8 mouse cellular contexts compared by ENCODE assay signal in the genomic region with DNA sequence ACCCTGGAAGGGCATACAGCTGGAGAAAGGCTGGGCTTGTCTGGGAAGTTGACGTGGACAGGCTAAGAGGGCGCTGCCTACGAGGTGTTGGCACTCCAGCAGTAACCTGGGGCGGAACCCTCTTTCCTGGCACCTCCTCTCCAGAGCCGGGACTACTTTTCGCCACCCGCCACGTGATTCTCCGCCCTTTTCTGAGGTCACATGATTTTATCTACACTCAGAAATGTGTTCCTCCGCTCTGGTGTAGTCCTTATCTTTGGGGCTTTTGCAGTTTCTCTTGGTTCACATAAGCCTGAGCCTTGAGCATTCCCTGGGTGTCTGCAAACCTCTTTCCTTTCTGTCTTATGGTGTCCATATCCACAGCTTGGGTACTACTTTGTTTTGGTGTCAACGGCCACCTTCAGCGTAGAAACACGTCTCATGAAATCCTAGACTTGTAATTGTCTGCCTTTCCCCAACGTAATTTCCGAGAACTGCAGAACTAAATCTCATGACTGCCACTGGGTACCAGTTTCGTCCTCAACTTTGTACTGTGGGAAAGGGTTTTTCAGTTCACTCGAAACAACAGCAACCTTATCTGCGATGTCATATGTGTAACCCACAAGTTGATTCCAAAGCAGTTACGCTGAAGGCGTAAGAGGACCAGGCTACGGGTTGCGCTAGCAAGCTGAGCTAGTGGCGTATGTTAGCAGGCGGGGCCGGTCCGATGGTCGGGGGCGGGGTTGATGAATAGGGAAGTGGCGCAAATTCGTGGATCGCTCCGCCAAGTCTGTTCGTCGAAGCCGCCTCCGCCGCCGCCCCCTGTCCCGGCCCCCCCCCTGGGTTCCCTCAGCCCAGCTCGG. TPM values are rescaled to one million over a fixed set of nuclear protein-coding genes. Genes with fewer than 3 reads are reported as not detected.
A peak's percentile ranks its signal among the peaks of the same experiment; 100 is the strongest.
DNase-seq lines count a peak whose midpoint lies in the region; ATAC-seq and TF ChIP-seq lines count a peak whose summit lies in the region.

A gene (plus strand): TSS at position 294 of the 842 bp plus-strand sequence.

- no peaks in the 10 kb centered on the region for H3K9me3 ChIP-seq in heart, embryonic 12.5 days (replicated peaks)
- H3K9me3 ChIP-seq in kidney, postnatal 0 days (replicated peaks; ENCODE audit: low read length), result no peaks in the 10 kb centered on the region
- no peaks in the 10 kb centered on the region for H3K9me3 ChIP-seq in liver, embryonic 11.5 days (ENCODE audit: control insufficient read depth, low read length)
- no peaks in the 10 kb centered on the region for H3K9me3 ChIP-seq in stomach, embryonic 14.5 days (ENCODE audit: control insufficient read depth, low read depth, low read length)

- WGBS in heart, embryonic 12.5 days, result under 1% methylated on average over 40 of the region's 40 CpGs
- under 1% methylated on average over 40 of the region's 40 CpGs for WGBS in kidney, postnatal 0 days
- WGBS in liver, embryonic 11.5 days, result under 1% methylated on average over 40 of the region's 40 CpGs
- under 1% methylated on average over 40 of the region's 40 CpGs for WGBS in stomach, embryonic 14.5 days

- DNase-seq in CD4-positive helper T cell, adult 2 months (ENCODE audit: low read depth, low spot score), result peak; percentile 98
- peak; percentile 93 for DNase-seq in brain, embryonic 18.5 days (ENCODE audit: low read depth, low spot score)
- peak; percentile 99 for DNase-seq in kidney, postnatal 0 days (ENCODE audit: low spot score)
- DNase-seq in liver, embryonic 11.5 days (ENCODE audit: low spot score), result peak; percentile 96
- DNase-seq in naive thymus-derived CD4-positive, alpha-beta T cell, adult 2 months (ENCODE audit: low read depth), result peak; percentile 98

- no peaks in the 10 kb centered on the region for H3K27me3 ChIP-seq in heart, embryonic 12.5 days (replicated peaks)
- H3K27me3 ChIP-seq in kidney, postnatal 0 days (ENCODE audit: insufficient read depth, low read length), result no peaks in the 10 kb centered on the region
- H3K27me3 ChIP-seq in liver, embryonic 11.5 days (replicated peaks; ENCODE audit: control insufficient read depth, insufficient read depth, low read length), result no peaks in the 10 kb centered on the region
- H3K27me3 ChIP-seq in stomach, embryonic 14.5 days (ENCODE audit: control insufficient read depth, insufficient read depth, low read length), result no peaks in the 10 kb centered on the region

- peak; percentile 75 for ATAC-seq in erythroid progenitor cell, adult 5-6 weeks (replicated peaks; ENCODE audit: low FRiP score, poor library complexity, severe bottlenecking)
- ATAC-seq in heart, embryonic 12.5 days (ENCODE audit: insufficient number of reproducible peaks, low FRiP score), result peak; percentile 85
- peak; percentile 71 for ATAC-seq in kidney, postnatal 0 days (replicated peaks; ENCODE audit: low FRiP score, low read depth)
- ATAC-seq in liver, embryonic 11.5 days (replicated peaks; ENCODE audit: low FRiP score), result peak; percentile 72
- peak; percentile 70 for ATAC-seq in stomach, embryonic 14.5 days (ENCODE audit: insufficient number of reproducible peaks, insufficient read depth, low FRiP score, low read depth)

- H3K9ac ChIP-seq in heart, embryonic 12.5 days, result peak within 1 kb of the TSS; percentile 90
- H3K9ac ChIP-seq in kidney, postnatal 0 days (ENCODE audit: low read depth, low read length), result peak within 1 kb of the TSS; percentile 85
- peak within 1 kb of the TSS; percentile 79 for H3K9ac ChIP-seq in liver, embryonic 11.5 days (ENCODE audit: low read depth, low read length)
- H3K9ac ChIP-seq in stomach, embryonic 14.5 days (replicated peaks; ENCODE audit: low read depth, low read length), result peak within 1 kb of the TSS; percentile 81

- H3K27ac ChIP-seq in heart, embryonic 12.5 days (ENCODE audit: poor library complexity, severe bottlenecking), result peak within 1 kb of the TSS; percentile 95
- peak within 1 kb of the TSS; percentile 84 for H3K27ac ChIP-seq in kidney, postnatal 0 days
- peak within 1 kb of the TSS; percentile 88 for H3K27ac ChIP-seq in liver, embryonic 11.5 days (ENCODE audit: low read depth, low read length)
- peak within 1 kb of the TSS; percentile 89 for H3K27ac ChIP-seq in stomach, embryonic 14.5 days (ENCODE audit: low read length)

- TF ChIP-seq CTCF in kidney, postnatal 0 days (IDR thresholded peaks at IDR 0.05; ENCODE audit: low read depth), result no peak

- H3K4me3 ChIP-seq in heart, embryonic 12.5 days, result peak within 1 kb of the TSS; percentile 70
- H3K4me3 ChIP-seq in kidney, postnatal 0 days (replicated peaks; ENCODE audit: low read depth, low read length), result peak within 1 kb of the TSS; percentile 82
- peak within 1 kb of the TSS; percentile 67 for H3K4me3 ChIP-seq in liver, embryonic 11.5 days (ENCODE audit: low read depth, low read length)
- peak within 1 kb of the TSS; percentile 74 for H3K4me3 ChIP-seq in stomach, embryonic 14.5 days (ENCODE audit: low read depth, low read length)

- peak within 1 kb of the TSS; percentile 74 for H3K4me2 ChIP-seq in heart, embryonic 12.5 days
- H3K4me2 ChIP-seq in kidney, postnatal 0 days (ENCODE audit: low read length), result peak within 1 kb of the TSS; percentile 73
- peak within 1 kb of the TSS; percentile 87 for H3K4me2 ChIP-seq in liver, embryonic 11.5 days
- H3K4me2 ChIP-seq in stomach, embryonic 14.5 days (replicated peaks; ENCODE audit: low read depth, low read length), result peak within 1 kb of the TSS; percentile 63

- H3K4me1 ChIP-seq in heart, embryonic 12.5 days (replicated peaks), result peaks cover 19% of the 10 kb centered on the region
- peaks cover 7% of the 10 kb centered on the region for H3K4me1 ChIP-seq in kidney, postnatal 0 days (replicated peaks; ENCODE audit: insufficient read depth, low read length)
- peaks cover 13% of the 10 kb centered on the region; the same call in 1 of the 2 replicates for H3K4me1 ChIP-seq in liver, embryonic 11.5 days (replicated peaks; ENCODE audit: control insufficient read depth, insufficient read depth, low read length)
- peaks cover 8% of the 10 kb centered on the region; the same call in 1 of the 2 replicates for H3K4me1 ChIP-seq in stomach, embryonic 14.5 days (ENCODE audit: control insufficient read depth, insufficient read depth, low read length)

- H3K36me3 ChIP-seq in heart, embryonic 12.5 days, result peaks cover 62% of the 10 kb centered on the region
- H3K36me3 ChIP-seq in kidney, postnatal 0 days (ENCODE audit: insufficient read depth, low read length), result peaks cover 51% of the 10 kb centered on the region
- peaks cover 32% of the 10 kb centered on the region for H3K36me3 ChIP-seq in liver, embryonic 11.5 days (ENCODE audit: control insufficient read depth, insufficient read depth, low read length)
- peaks cover 35% of the 10 kb centered on the region for H3K36me3 ChIP-seq in stomach, embryonic 14.5 days (ENCODE audit: control insufficient read depth, insufficient read depth, low read length)

RNA-seq across cellular contexts. Expression of the gene that starts here (rescaled TPM):
- total RNA-seq in erythroid progenitor cell, adult 5-6 weeks (2015; ENCODE audit: low replicate concordance), result 393 and 394 TPM in 2 replicates
- 161 and 239 TPM in 2 replicates for total RNA-seq in erythroid progenitor cell, adult 5-6 weeks (2017; ENCODE audit: low replicate concordance)
- 445 and 451 TPM in 2 replicates for polyA plus RNA-seq in heart, embryonic 12.5 days (2016; fragmentation: Nextera tagmentation; extraction: Ambion mirVana)
- polyA plus RNA-seq in kidney, postnatal 0 days (2015; fragmentation: Nextera tagmentation; extraction: Ambion mirVana), result 626 TPM in 2 replicates
- 302 and 311 TPM in 2 replicates for polyA plus RNA-seq in liver, embryonic 11.5 days (2014; fragmentation: Nextera tagmentation; extraction: Ambion mirVana)
- 496 and 523 TPM in 2 replicates for polyA plus RNA-seq in stomach, embryonic 14.5 days (2014; fragmentation: Nextera tagmentation; extraction: Ambion mirVana)

Comparison
In these comparisons a context has a peak if more than half of its experiments do, and no peak if none do; other contexts are left out.
1. Peak in every context shown above with its lines: DNase-seq, ATAC-seq, H3K4me3 ChIP-seq and H3K27ac ChIP-seq.